Mouse (Mus musculus): Measurements from ENCODE around the gene Adamts12. TPM values are rescaled to one million over a fixed set of nuclear protein-coding genes. Genes with fewer than 3 reads are reported as not detected.

Gene Adamts12
- 1.7 and 2.0 TPM in 2 replicates for polyA plus RNA-seq (2016; fragmentation: Nextera tagmentation; extraction: Ambion mirVana)

- peaks cover 23% of the 10 kb centered on the region for H3K4me1 ChIP-seq
- H3K27me3 ChIP-seq (replicated peaks): no peaks in the 10 kb centered on the region
- no peaks in the 10 kb centered on the region for H3K9me3 ChIP-seq
- H3K4me3 ChIP-seq: peak within 1 kb of the TSS; percentile 32
- H3K9ac ChIP-seq: 0 out of 2 replicates have a peak within 1 kb of the TSS, but pooled peaks have one; percentile 21
- peak within 1 kb of the TSS; percentile 62 for H3K4me2 ChIP-seq (replicated peaks)
- 2% methylated on average over 25 of the region's 25 CpGs for WGBS
- H3K36me3 ChIP-seq: no peaks in the 10 kb centered on the region
- 0 out of 2 replicates have a peak within 1 kb of the TSS, but pooled peaks have one; percentile 42 for H3K27ac ChIP-seq
- peak; percentile 82 for ATAC-seq (ENCODE audit: low FRiP score, low read depth)
Measured at GRCm38 (mm10) chr15:11064558-11065411, at the start of gene Adamts12. Gene Adamts12 (plus strand): TSS chr15:11064790.

GRCm38 (mm10) chr15:11014931-11015330 lies 49.7 kb upstream of the Adamts12 start:
- no peaks in the 10 kb centered on the region for H3K4me1 ChIP-seq
- H3K4me2 ChIP-seq (replicated peaks): no peak overlapping the region
- H3K9ac ChIP-seq: no peak overlapping the region
- H3K4me3 ChIP-seq: no peak overlapping the region
- no peaks in the 10 kb centered on the region for H3K9me3 ChIP-seq
- H3K27me3 ChIP-seq (replicated peaks): no peaks in the 10 kb centered on the region
- ATAC-seq (ENCODE audit: low FRiP score, low read depth): no peak
- no peaks in the 10 kb centered on the region for H3K36me3 ChIP-seq
- H3K27ac ChIP-seq: no peak overlapping the region
- WGBS: 61% methylated on average over 2 of the region's 2 CpGs

- Histone ChIP-seq H3K9ac (no peak overlapping the region), H3K27ac (no peak overlapping the region), H3K4me1 (no peaks in the 10 kb centered on the region), H3K9me3 (no peaks in the 10 kb centered on the region), H3K4me2 (replicated peaks) (no peak overlapping the region), H3K27me3 (replicated peaks) (no peaks in the 10 kb centered on the region), H3K4me3 (no peak overlapping the region), H3K36me3 (no peaks in the 10 kb centered on the region)
- ATAC-seq (ENCODE audit: low FRiP score, low read depth): no peak
- WGBS: 78% methylated on average over 4 of the region's 4 CpGs
Measured at GRCm38 (mm10) chr15:11026801-11027561, 37.6 kb upstream of the Adamts12 start.

- ATAC-seq (ENCODE audit: low FRiP score, low read depth): no peak
- Histone ChIP-seq H3K9ac (no peak overlapping the region), H3K27ac (no peak overlapping the region), H3K27me3 (replicated peaks) (peaks cover 8% of the 10 kb centered on the region), H3K4me3 (no peak overlapping the region), H3K36me3 (no peaks in the 10 kb centered on the region), H3K9me3 (no peaks in the 10 kb centered on the region), H3K4me2 (replicated peaks) (no peak overlapping the region), H3K4me1 (no peaks in the 10 kb centered on the region)
- 77% methylated on average over 3 of the region's 3 CpGs for WGBS
Measured at GRCm38 (mm10) chr15:11030188-11030587, 34.4 kb upstream of the Adamts12 start.

- H3K9me3 ChIP-seq: no peaks in the 10 kb centered on the region
- H3K4me3 ChIP-seq: peak overlapping the region; percentile 37
- ATAC-seq (ENCODE audit: low FRiP score, low read depth): no peak
- H3K27me3 ChIP-seq (replicated peaks): peaks cover 40% of the 10 kb centered on the region
- no peak overlapping the region for H3K27ac ChIP-seq
- H3K4me2 ChIP-seq (replicated peaks): peak overlapping the region; percentile 70
- no peaks in the 10 kb centered on the region for H3K36me3 ChIP-seq
- peaks cover 24% of the 10 kb centered on the region for H3K4me1 ChIP-seq
- 6% methylated on average over 34 of the region's 34 CpGs for WGBS
- no peak overlapping the region for H3K9ac ChIP-seq
Measured at GRCm38 (mm10) chr15:11035947-11036474, 28.6 kb upstream of the Adamts12 start.

GRCm38 (mm10) chr15:11036535-11037375 lies 27.8 kb upstream of the Adamts12 start:
- 3% methylated on average over 49 of the region's 49 CpGs for WGBS
- H3K27me3 ChIP-seq (replicated peaks): peaks cover 40% of the 10 kb centered on the region
- ATAC-seq (ENCODE audit: low FRiP score, low read depth): no peak

GRCm38 (mm10) chr15:11037376-11037695 lies 27.3 kb upstream of the Adamts12 start:
- Histone ChIP-seq H3K27me3 (replicated peaks) (peaks cover 40% of the 10 kb centered on the region), H3K4me3 (peak overlapping the region; percentile 37), H3K4me1 (peaks cover 24% of the 10 kb centered on the region), H3K4me2 (replicated peaks) (peak overlapping the region; percentile 70), H3K9ac (no peak overlapping the region), H3K27ac (no peak overlapping the region), H3K9me3 (no peaks in the 10 kb centered on the region), H3K36me3 (no peaks in the 10 kb centered on the region)
- 6% methylated on average over 8 of the region's 8 CpGs for WGBS
- no peak for ATAC-seq (ENCODE audit: low FRiP score, low read depth)

More at GRCm38 (mm10) chr15:11036535-11037375, 27.8 kb upstream of the Adamts12 start:
- Histone ChIP-seq H3K27ac (no peak overlapping the region), H3K9me3 (no peaks in the 10 kb centered on the region), H3K36me3 (no peaks in the 10 kb centered on the region), H3K9ac (no peak overlapping the region), H3K4me1 (peaks cover 24% of the 10 kb centered on the region), H3K4me2 (replicated peaks) (peak overlapping the region; percentile 70), H3K4me3 (peak overlapping the region; percentile 37)

- peaks cover 40% of the 10 kb centered on the region for H3K27me3 ChIP-seq (replicated peaks)
Measured at GRCm38 (mm10) chr15:11037711-11038110, 26.9 kb upstream of the Adamts12 start, which contains the start of gene Rxfp3. Gene Rxfp3 (minus strand): TSS chr15:11037991.

GRCm38 (mm10) chr15:11038476-11038875 lies 26.1 kb upstream of the Adamts12 start:
- no peak overlapping the region for H3K9ac ChIP-seq
- H3K4me1 ChIP-seq: peaks cover 24% of the 10 kb centered on the region
- H3K4me2 ChIP-seq (replicated peaks): peak overlapping the region; percentile 70; the same call in 1 of the 2 replicates
- no peaks in the 10 kb centered on the region for H3K36me3 ChIP-seq
- WGBS: 2% methylated on average over 12 of the region's 12 CpGs
- H3K4me3 ChIP-seq: no peak overlapping the region
- H3K27ac ChIP-seq: no peak overlapping the region
- no peaks in the 10 kb centered on the region for H3K9me3 ChIP-seq
- ATAC-seq (ENCODE audit: low FRiP score, low read depth): no peak
- H3K27me3 ChIP-seq (replicated peaks): peaks cover 40% of the 10 kb centered on the region

More at GRCm38 (mm10) chr15:11037711-11038110, 26.9 kb upstream of the Adamts12 start, which contains the start of gene Rxfp3:
- H3K9ac ChIP-seq: no peak within 1 kb of the TSS
- WGBS: 3% methylated on average over 16 of the region's 16 CpGs
- peak within 1 kb of the TSS; percentile 70 for H3K4me2 ChIP-seq (replicated peaks)
- no peaks in the 10 kb centered on the region for H3K9me3 ChIP-seq
- peak within 1 kb of the TSS; percentile 37 for H3K4me3 ChIP-seq
- H3K27ac ChIP-seq: no peak within 1 kb of the TSS
- no peaks in the 10 kb centered on the region for H3K36me3 ChIP-seq
- ATAC-seq (ENCODE audit: low FRiP score, low read depth): no peak
- H3K4me1 ChIP-seq: peaks cover 24% of the 10 kb centered on the region

- no peak overlapping the region for H3K9ac ChIP-seq
- H3K27ac ChIP-seq: no peak overlapping the region
- no peaks in the 10 kb centered on the region for H3K36me3 ChIP-seq
- no peak for ATAC-seq (ENCODE audit: low FRiP score, low read depth)
- WGBS: 80% methylated on average over 5 of the region's 5 CpGs
- H3K9me3 ChIP-seq: no peaks in the 10 kb centered on the region
- peaks cover 24% of the 10 kb centered on the region for H3K4me1 ChIP-seq
- no peak overlapping the region for H3K4me2 ChIP-seq (replicated peaks)
- H3K27me3 ChIP-seq (replicated peaks): peaks cover 34% of the 10 kb centered on the region
- no peak overlapping the region for H3K4me3 ChIP-seq
Measured at GRCm38 (mm10) chr15:11040067-11040466, 24.5 kb upstream of the Adamts12 start.

GRCm38 (mm10) chr15:11041229-11041628 lies 23.4 kb upstream of the Adamts12 start:
- Histone ChIP-seq H3K9ac (no peak overlapping the region), H3K4me1 (peaks cover 16% of the 10 kb centered on the region), H3K36me3 (no peaks in the 10 kb centered on the region), H3K9me3 (no peaks in the 10 kb centered on the region), H3K4me3 (no peak overlapping the region), H3K27me3 (replicated peaks) (peaks cover 22% of the 10 kb centered on the region), H3K27ac (no peak overlapping the region), H3K4me2 (replicated peaks) (no peak overlapping the region)
- ATAC-seq (ENCODE audit: low FRiP score, low read depth): no peak
- 91% methylated on average over 2 of the region's 2 CpGs for WGBS

All from neural tube, embryonic 12.5 days (tissue).